Mouse (Mus musculus): ENCODE results near the gene Aldh16a1.
"Not testable (repeated sequence)": the region's sequence is repeated elsewhere in the genome, so short reads cannot be mapped to it uniquely, and the experiment has no call there.

Gene Aldh16a1

DNA sequence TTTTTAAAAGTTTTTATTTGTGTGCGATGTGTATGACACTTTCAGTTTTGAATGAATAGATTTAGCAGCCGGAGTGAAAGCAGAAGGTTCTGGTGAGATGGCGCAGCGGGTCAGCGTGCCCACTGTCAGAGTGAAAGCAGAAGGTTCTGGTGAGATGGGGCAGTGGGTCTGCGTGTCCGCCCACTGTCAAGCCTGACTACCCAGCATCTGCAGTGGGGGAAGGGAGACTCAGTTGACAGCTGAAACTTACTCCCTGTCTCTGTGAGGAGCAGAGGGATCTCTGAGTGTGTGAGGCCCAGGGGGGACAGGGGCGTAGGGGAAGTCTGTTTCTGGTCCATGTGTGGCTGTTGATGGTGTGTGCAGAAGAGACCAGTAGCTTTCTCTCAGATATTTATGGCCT lies 36.8 kb downstream of the Aldh16a1 start:
- no peak for DNase-seq (ENCODE audit: low spot score in 2 of 2)

DNA sequence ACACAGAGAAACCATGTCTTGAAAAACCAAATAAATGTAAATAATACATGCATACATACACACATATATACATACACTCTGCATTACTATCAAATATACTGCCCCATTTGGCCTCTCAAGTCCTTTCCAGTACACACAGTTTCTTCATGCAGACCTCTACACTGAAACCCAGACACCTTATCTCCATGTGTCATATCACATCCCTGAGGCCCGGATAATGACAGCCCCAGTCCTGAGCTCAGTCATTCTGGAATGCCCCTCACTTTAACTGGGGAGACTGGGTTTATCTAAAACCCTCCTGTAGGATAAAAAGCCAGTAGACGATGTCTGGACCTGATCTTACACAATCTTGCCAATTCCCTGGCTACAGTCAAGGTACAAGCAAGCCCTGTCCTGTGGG lies 40.9 kb downstream of the Aldh16a1 start:
- DNase-seq (ENCODE audit: low spot score in 2 of 2) = no peak

DNA sequence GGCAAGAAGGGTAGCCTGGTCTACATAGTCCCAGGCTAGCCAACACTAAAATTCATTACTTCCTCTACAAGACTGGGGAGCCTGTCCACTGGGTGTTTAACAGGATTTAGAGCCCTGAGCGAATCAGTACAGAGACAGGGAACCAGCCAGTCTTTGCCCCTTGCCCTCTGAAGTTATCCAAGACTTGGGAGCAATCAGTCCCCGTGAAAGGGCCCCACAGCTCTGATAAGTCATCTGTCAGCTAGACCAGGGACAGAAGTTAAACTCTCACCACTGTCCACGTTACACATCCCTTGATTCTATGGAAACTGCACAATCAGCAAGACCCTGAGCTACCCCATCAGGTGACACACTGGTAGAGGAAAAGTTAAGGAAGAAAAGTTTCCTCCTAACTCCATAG lies 41.9 kb downstream of the Aldh16a1 start:
- DNase-seq (ENCODE audit: low spot score in 2 of 2) = no peak

DNA sequence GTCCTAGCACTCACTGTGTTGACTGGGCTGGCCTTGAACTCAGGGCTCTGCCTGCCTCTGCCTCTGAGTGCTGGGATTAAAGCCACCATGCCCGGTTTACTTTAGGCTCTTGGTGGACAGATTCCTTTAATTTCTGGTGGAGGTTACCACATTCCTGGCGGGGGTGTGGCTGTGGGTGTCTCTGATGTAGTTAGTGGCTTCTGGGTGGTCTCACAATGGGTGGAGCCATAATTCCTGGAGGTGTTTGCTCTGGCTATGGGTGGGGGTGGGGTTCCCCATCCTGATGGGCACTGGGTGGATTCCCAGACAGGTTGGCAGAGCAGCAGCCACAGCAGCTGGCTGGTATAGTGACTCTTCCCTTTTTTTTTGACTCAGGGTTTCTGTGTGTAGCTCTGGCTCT lies 42.4 kb downstream of the Aldh16a1 start:
- DNase-seq (ENCODE audit: low spot score in 2 of 2) = no peak

DNA sequence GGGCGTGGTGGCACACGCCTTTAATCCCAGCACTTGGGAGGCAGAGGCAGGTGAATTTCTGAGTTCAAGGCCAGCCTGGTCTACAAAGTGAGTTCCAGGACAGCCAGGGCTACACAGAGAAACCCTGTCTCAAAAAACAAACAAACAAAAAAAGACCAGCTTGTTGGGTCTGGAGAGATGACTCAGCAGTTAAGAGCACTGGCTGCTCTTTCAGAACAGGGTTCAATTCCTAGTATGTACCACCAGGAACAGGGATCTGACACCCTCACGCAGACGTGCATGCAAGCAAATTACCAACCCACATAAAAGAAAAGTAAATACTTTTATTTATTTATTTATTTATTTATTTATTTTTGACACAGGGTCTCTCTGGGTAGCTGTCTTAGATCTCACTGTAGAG lies 44.3 kb downstream of the Aldh16a1 start:
- DNase-seq (ENCODE audit: low spot score in 2 of 2) = not testable (repeated sequence)

DNA sequence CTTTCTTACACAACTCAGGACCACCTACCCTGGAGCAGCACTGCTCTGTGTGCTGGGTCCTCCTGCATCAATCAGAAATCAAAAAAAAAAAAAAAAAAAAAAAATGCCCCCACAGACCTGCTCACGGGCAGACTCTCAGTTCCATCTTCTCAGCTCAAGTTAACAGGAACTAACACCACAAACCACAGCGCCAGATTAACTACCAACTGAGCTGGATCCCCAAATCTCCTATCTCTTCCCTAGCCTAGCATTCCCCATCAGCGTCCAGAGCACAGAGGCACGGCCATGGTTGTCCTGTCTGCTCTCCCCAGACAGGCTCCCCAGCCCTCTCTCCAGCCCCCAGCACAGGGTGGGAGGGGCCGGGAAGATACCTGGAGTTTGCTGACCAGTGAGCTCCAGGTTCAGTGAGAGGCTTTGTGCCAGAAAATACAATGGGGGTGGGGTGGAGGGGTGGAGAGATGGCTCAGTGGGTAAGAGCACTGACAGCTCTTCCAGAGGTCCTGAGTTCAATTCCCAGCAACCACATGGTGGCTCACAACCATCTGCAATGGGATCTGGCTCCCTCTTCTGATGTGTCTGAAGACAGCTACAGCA lies 47.2 kb downstream of the Aldh16a1 start:
- no peak for DNase-seq (ENCODE audit: low spot score in 2 of 2)

DNA sequence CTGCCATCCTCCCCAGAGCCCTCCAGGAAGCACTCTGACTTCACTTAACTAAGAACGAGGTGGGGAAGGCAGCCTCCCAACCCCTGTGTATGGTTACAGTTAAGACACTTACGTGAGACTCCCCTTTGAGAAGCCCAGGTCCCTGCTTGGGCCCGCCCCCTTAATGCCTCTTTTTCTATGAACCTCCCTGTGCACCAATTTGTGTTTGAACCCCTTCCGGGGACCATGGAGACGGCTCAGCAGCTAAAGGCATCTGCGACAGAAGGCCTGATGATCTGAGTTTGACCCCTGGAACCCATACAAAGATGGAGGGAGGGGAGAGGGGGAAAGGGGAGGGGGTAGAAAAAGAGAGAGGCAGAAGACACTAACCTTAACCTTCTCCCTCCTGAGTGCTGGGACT lies 47.9 kb downstream of the Aldh16a1 start:
- DNase-seq (ENCODE audit: low spot score in 2 of 2) = no peak

DNA sequence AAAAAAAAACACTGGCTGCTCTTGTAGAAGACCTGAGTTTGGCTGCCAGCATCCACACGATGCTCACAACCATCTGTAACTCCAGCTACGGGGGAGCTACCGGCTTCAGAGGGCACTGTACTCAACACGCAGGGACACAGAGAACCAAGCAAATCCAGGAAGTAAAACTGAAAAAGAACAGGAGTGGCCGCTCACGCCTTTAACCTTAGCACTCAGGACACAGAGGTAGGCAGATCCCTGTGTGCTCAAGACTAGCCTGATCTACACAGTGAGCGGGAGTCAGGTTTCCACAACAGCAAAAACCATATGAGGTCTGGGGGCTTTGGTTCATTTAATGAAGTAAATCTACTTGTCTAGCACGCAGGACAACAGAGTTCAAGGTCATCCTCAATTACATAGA lies 48.9 kb downstream of the Aldh16a1 start:
- no peak for DNase-seq (ENCODE audit: low spot score in 2 of 2)

DNA sequence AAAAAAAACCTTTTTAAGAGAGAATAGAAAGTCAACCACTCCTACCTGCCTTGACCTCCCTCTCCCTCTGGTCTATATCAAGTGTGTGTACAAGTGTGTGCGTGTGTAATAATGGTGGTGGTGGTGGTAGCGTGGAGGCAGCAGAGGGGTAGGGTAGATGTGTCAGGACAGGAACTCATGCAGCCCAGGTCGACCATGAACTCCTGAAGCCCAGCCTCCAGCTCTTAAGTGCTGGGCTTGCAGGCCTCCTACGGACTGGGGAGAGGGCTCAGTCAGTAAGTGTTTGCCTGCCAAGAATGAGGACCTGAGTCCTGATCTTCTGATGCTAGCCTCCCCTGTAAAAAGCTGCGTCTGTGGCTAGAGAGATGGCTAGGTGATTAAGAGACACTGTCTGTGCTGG lies 49.4 kb downstream of the Aldh16a1 start:
- no peak for DNase-seq (ENCODE audit: low spot score in 2 of 2)

DNA sequence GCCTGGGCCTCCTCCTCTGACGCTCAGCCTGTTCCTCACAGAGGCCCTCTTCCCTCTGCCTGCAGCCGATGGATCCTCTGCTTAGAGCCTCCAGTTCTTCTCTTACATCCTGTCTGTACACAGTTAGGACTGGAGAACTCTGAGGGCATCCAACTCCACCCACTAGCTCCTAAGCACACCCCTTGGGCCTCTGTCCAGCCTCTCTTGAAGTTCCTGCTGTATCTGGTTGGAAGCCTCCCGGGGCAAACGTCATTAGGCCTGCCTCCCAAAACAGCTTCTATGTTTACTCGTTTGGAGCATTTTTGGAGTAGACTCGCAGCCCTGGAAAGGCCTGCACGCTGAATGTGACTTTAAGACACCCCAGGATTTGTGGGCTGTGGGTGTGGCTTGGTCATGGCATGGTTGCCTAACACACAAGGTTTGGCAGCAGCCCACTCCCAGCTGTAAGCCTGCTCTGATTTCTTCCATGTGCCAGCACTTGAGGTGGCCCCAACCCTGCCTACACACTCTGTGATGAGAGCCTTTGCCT lies 50.7 kb downstream of the Aldh16a1 start, which contains the start of gene Fcgrt:
Fcgrt (minus strand) TSS at position 200 of the 529 bp plus-strand sequence.
- peak in 1 of 2 experiments; percentile 42 for DNase-seq (ENCODE audit: low spot score in 2 of 2)

DNA sequence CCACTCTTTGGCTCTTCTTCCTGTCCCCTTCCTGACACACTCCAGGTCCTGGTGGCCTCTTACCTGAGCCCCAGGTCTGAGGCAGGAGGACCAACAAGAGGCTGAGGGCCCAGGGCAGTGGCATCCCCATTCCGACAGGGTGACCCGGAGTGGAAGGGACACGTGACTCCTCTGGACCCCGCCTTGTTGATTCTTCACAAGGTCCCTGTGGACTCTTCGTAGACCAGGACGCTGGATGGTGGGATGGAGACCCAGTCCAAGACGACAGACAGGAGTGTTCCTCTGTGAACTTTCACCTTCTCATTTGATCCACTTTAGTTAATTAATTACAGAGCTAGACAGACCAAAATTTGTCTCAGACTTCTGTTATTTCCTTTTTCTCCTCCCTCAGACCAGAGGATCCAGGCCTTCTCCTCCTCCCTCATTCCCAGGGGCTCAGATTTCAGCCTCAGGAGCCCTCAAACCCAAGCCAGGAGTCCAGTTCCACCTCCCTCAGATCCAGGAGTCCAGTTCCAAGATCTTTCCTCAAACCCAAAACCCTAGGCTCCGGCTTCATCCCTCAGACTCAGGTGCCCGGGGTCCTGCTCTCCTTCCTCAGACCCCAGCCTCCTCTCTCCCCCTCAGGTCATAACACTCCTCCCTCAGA lies 51.3 kb downstream of the Aldh16a1 start:
- no peak for DNase-seq (ENCODE audit: low spot score in 2 of 2)

DNA sequence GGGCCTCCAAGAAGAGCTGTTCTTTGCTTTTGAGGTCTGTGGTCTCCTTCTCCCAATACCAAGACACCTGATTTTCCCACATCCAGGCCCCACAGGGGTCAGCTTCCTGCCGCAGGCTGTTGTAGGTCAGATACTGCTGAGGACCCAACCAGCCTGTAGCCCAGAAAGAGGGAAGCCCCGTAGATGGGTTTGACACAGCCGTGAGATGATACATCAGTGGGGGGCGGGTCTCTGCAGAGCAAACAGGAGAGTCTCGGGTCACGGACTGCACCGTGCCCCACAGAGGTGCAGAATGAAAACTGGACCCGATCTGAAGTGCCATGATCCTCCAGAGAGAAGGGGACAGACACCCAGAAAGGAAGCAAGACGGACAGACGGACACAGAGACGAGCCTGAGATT lies 51.9 kb downstream of the Aldh16a1 start:
- DNase-seq (ENCODE audit: low spot score in 2 of 2) = no peak

DNA sequence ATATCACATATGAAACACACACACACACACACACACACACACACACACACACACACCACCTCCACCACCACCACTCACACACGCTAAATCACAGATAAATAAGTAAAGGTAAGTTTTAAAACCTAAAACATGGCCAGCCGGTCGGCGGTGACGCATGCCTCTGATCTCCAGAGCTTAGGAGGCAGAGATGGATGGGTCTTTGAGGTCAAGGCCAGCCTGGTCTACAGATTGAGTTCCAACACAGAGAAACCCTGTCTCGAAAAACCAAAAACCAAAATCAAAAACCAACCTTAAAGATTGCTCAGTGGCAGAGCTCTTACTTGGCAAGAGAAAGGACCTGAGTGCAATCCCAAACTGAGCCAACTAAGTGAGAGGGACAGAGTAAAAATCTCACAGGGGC lies 54.3 kb downstream of the Aldh16a1 start:
- DNase-seq (ENCODE audit: low spot score in 2 of 2) = no peak

DNA sequence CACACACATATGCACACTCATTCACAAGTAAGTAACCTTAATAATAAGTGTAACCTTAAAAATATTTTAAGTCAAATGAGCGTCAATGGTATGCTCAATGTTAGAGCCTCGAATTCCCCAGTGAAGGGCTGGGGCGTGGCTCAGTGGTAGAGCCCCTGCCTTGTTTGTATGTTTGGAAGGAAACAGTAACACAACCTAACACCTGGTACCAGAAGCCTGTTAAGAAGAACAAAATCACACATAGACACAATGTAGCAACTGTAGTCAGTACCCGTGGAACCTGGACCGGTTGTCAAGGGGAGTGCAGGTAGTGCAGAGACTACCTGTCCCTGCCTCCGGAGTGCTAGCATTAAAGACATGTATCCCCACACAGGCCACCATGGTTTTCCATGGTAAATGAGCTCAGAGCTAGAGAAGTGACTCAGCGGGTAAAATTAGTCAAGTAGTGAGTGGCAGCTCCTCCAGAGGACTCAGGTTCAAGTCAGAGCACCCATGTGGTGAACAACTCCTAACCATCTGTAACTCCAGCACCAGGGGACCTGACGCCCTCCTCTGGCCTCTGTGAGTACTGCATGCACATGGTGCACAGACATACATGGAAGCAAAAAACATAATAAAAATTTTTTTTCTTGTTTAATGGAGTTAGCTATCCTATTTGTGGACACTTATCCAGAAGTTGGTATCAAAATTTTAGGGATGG lies 55.7 kb downstream of the Aldh16a1 start:
- DNase-seq (ENCODE audit: low spot score in 2 of 2) = no peak

DNA sequence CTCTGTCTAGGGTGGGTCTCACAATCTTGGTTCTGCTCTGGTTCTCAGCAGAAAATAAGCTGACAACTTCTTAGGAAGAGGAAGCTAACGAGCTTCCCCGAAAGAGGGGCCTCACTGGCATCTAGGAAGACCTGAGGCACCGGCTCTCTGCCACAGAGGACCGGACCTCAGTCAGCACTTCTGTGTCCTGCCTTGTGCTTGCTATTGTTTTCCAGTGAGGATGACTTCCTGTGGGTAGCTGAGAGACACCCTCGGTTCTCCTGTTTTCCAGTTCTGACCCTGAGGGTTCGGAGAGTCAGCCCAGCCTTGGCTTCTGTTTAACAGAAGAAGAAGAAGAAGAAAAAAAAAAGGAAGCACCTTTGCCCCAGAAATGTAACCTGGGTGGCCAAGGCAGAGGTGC lies 56.9 kb downstream of the Aldh16a1 start:
- DNase-seq (ENCODE audit: low spot score in 2 of 2) = no peak

DNA sequence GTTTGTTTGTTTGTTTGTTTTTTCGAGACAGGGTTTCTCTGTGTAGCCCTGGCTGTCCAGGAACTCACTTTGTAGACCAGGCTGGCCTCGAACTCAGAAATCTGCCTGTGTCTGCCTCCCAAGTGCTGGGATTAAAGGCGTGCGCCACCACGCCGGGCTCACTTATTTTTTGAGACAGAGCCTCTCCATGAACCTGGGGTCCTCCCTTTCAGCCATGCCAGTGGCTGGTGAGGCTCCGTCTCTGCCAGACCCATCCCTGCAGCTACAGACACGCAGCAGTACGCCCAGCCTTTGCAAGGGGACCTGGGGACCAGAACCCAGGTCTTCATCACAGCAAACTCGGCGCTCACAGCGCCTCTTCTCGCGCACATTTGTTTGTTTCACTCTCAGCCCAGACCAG lies 58.4 kb downstream of the Aldh16a1 start:
- DNase-seq (ENCODE audit: low spot score in 2 of 2) = not testable (repeated sequence)

DNA sequence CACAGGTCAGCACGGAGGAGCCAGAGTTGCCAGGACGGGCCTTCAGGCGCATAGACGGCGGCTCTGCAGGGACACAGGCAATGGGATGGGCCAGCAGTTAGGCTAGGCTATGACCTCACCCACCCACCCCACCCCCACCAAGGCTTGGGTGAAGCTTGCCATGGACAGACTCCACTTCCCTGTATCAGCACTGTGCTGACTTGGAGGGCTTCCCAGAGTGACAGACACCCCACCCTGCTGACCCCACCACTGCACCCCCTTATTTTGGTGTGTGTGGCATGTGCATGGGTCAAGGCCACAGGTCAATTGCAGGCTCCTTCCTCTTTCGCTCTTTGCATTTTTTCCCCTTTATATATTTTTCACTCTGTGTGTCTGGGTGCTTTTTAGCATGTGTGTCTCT lies 59.0 kb downstream of the Aldh16a1 start:
- DNase-seq (ENCODE audit: low spot score in 2 of 2) = no peak

DNA sequence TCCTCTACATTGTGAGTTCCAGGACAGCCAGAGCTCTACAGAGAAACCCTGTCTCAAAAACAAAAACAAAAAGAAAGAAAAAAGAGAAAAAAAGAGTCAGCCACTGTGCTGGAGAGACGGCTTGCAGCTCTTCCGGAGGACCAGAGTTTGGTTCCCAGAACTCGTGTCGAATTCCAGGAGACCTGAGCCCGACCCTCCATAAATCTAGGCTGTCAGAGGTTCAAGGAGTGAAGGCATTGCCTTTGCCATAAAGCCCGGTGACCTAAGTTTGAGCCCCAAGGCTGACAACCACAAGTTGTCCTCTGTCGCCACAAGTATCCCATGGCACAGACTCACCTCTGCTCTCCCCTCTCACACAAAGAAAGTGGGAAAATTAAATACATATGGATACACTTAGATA lies 60.3 kb downstream of the Aldh16a1 start:
- DNase-seq (ENCODE audit: low spot score in 2 of 2) = no peak

DNA sequence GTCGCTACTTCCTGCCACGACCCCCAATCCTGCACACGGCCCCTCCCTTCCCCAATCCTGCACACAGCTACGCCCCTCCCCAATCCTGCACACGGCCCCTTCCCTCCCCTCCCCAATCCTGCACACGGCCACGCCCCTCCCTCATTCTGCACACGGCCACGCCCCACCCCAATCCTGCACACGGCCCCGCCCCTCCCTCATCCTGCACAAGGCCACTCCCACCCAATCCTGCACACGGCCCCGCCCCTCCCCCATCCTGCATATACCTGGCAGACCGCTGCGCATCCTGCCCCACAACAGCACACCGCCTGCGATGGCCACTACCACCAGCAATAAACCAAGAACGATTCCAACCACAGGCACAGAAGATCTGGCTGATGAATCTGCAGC lies 60.9 kb downstream of the Aldh16a1 start:
- DNase-seq (ENCODE audit: low spot score in 2 of 2) = no peak

DNA sequence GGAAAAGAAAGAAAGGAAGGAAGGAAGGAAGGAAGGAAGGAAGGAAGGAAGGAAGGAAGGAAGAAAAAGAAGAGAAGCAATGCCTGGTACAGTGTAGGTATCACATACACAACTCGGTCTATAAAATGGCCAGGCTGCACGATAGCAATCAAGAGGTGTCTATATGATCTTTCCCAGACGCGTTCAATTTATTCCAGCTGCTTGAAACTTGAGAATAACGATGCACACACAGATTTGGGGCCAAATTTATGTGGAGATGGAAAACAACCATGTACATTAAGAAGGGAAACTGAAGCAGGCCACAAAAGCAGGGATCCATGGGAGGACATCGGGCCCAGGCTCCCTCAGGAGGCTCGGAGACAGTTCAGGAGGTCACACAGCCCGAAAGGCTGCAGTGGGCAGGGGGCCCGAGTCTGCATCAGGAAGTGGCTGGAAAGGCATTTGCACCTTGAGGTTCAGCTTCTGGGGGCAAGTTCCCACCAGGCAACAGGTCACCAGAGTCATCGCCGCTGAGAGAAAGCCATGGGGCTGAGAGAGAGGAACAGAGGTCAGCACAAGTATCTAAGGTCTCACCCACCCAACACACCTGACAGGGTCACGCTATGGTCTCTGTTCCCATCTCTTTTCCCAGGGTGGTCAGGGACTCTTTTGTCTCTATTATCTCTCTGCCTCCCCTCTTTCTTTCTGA lies 61.4 kb downstream of the Aldh16a1 start:
- no peak for DNase-seq (ENCODE audit: low spot score in 2 of 2)

DNA sequence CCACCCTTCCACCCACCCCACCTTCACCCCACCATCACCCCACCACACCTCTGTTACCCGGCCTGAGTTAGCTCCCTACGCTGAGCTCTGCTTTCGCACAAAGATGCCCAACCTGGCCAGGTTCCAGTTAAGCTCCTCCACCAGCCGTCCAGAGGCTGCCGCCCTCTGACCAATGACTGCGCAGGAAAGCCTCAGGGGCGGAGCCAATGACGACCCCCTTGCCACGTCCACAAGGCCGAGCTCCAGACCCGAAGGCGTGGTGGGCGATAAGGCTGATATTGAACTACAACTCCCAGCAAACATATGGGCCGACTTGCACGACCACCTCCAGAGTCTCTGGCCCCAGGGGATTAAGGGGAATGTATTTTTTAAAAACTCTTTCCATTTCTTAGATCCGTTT lies 62.3 kb downstream of the Aldh16a1 start, which contains the start of gene Rcn3:
Rcn3 (minus strand) TSS at position 174 of the 400 bp plus-strand sequence.
- DNase-seq (ENCODE audit: low spot score in 2 of 2) = peak; percentile 44 to 87
